Mouse (Mus musculus): ENCODE data around the gene Bnc2. TPM values are rescaled to one million over a fixed set of nuclear protein-coding genes. Genes with fewer than 3 reads are reported as not detected.

Bnc2 gene
- polyA plus RNA-seq, 1 experiment from 2014 or later: 0.10 TPM

DNA sequence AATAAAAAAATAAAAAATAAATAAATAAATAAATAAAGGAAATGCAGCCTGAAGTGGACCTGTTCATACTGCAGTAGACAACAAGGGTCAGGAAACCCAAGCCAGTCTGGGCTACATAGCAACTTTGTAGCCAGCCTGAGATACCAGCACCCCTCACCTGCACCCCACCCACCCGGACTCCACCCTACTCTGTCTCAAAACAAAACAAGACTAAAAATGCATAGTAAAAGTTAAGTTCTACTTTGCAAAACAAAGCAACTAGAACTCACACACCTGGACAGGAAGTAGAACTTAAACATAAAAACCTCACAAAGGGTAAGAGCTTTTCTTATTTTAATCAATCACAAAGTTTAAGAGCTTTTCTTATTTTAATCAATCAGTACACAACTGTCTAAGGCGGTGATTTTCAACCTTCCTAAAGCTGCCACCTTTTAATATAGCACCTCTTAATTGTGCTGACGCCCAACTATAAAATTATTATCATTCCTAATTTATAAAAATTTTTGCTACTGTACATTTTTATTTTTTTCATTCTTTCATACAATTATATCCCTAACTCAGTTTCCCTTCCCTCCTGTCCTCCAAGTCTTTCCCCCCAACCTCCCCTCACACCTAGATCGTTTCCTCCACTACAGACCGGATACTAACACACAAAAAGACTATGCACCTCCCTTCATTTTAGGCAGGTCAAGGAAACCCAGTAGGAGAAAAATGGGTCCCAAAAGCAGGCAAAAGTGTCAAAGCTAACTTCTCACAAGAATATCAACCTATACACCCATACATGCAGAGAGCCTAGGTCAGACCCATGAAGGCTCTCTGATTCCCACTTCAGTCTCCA is 12.6 kb downstream of the Bnc2 start:
- H3K4me3 ChIP-seq (ENCODE audit: inconsistent target): no peak overlapping the region
- WGBS (ENCODE audit: missing documents): 93% methylated on average over 5 of the region's 5 CpGs
- H3K79me2 ChIP-seq (ENCODE audit: inconsistent target): no peaks in the 10 kb centered on the region
- no peaks in the 10 kb centered on the region for H3K36me3 ChIP-seq (ENCODE audit: inconsistent target)
- no peak overlapping the region for H3K27ac ChIP-seq

DNA sequence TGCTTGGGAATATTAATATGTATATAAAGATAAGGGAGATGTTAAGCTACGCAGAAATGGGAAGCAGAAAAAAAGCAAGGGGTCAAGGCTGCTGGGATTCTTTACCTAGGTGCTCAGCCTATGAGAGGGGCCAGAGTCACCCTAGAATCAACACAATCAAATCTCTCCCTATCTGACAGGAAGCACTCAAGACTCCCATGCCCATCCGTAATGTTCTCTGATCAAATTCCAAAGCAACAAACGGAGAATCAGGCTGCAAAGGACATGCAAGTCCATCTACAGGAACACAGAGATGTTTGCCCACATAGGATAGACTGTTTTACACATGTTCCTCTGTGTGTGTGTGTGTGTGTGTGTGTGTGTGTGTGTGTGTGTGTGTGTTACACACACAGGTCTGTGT is 13.7 kb downstream of the Bnc2 start:
- Histone ChIP-seq H3K36me3 (ENCODE audit: inconsistent target) (no peaks in the 10 kb centered on the region), H3K4me3 (ENCODE audit: inconsistent target) (no peak overlapping the region), H3K27ac (no peak overlapping the region), H3K79me2 (ENCODE audit: inconsistent target) (no peaks in the 10 kb centered on the region)
- 77% methylated on average over 3 of the region's 3 CpGs for WGBS (ENCODE audit: missing documents)

DNA sequence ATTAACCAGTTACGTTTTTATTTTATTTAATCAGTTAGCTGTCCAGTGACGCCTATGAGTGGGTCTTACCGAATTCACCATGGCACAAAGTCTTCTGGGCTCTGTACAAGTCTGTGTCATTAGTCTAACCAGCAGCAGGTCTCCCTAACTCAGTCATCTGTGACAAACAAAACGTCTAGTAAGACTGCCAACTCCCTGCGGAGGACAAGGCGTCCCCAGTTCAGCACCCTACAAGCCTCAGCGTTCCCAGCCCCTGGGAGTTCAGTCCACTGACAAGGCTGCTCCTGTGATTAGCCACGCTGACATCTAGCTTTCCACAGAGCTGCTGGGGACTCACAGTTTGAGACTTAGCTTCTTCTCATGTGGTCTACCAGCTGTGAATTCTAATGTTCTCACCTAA is 23.3 kb downstream of the Bnc2 start:
- H3K36me3 ChIP-seq (ENCODE audit: inconsistent target): no peaks in the 10 kb centered on the region
- no peak overlapping the region for H3K27ac ChIP-seq
- no peaks in the 10 kb centered on the region for H3K79me2 ChIP-seq (ENCODE audit: inconsistent target)
- 80% methylated on average over 8 of the region's 8 CpGs for WGBS (ENCODE audit: missing documents)
- no peak overlapping the region for H3K4me3 ChIP-seq (ENCODE audit: inconsistent target)

DNA sequence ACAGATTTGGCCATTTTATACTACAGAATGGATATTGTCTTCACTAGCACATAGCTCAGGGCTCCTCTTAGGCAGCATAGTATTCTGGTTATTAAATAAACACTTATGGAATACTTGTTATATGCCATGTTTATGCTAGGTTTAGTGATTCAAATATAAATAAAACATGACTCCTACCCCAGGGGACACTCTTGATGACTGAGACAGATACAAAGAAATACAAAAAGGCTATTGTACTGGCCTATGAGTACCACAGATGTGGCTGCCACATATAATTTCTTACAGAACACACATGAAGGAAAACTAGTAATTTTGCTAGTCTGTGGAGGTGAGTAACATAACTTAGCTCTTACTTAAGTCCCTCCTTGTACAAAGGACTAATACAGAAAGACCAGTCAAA is 28.5 kb downstream of the Bnc2 start:
- H3K27ac ChIP-seq: no peak overlapping the region
- H3K36me3 ChIP-seq (ENCODE audit: inconsistent target): no peaks in the 10 kb centered on the region
- H3K4me3 ChIP-seq (ENCODE audit: inconsistent target): no peak overlapping the region
- H3K79me2 ChIP-seq (ENCODE audit: inconsistent target): no peaks in the 10 kb centered on the region

DNA sequence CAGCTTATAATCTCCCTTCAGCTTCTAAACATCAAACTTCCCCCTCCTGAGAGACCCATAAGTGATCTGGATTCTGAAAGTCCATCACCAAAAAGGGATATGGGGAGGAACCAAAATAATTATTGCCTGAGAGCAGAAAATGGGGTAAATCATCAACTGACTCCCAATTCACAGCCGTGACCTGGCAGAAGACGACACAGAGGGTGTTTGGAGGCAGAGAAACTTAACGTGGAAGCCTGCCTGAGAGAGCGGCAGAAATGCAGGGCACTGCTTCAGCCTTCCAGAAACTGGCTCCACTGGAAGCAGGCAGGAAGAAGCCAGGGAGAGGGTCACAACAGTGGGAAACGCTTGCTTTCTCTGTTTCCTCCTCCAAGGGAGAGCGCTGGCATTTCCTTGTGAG is 35.9 kb downstream of the Bnc2 start:
- 90% methylated on average over 6 of the region's 6 CpGs for WGBS (ENCODE audit: missing documents)
- Histone ChIP-seq H3K79me2 (ENCODE audit: inconsistent target) (no peaks in the 10 kb centered on the region), H3K36me3 (ENCODE audit: inconsistent target) (no peaks in the 10 kb centered on the region), H3K27ac (no peak overlapping the region), H3K4me3 (ENCODE audit: inconsistent target) (no peak overlapping the region)

DNA sequence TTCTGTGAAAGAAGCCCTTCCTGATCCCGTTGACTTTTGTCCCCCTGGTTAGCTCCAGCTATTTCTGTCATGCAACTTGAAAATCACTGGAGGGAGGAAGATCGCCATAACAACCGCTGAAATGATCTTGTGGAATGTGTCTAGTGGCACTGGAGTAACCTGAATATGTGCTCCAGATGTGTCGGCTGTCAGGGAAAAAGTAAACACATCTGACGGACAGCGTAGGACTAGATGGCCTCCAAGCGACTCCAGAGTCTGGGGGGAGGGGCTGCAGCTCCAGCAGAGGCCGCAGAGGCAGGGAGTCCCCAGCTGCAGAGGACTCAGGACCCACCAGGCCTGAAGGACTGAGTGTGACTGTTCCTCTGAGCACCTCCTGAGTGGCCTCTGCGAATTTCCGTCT is 37.4 kb downstream of the Bnc2 start:
- WGBS (ENCODE audit: missing documents): 50% methylated on average over 10 of the region's 10 CpGs

DNA sequence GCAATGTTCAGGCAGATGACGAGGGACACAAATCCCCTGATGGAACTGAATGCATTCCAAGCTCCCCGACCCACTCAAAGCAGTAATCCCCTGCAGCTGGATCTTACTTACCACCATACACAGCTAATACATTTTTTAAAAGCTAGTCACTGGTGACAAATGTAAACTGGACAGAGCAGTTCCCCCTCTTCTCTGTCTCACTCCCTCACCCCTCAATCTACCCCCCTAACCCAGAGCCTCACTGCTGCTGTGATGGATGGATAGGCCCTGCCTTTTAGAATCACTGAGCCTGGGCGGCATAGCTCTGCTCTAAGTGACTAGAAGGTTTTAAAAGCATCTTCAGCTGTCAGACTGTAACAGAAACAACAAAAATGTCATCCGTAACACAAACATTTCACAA is 40.3 kb downstream of the Bnc2 start:
- Histone ChIP-seq H3K79me2 (ENCODE audit: inconsistent target) (no peaks in the 10 kb centered on the region), H3K27ac (no peak overlapping the region), H3K36me3 (ENCODE audit: inconsistent target) (no peaks in the 10 kb centered on the region), H3K4me3 (ENCODE audit: inconsistent target) (no peak overlapping the region)
- 87% methylated on average over 4 of the region's 4 CpGs for WGBS (ENCODE audit: missing documents)

More for the DNA sequence above, 37.4 kb downstream of the Bnc2 start:
- Histone ChIP-seq H3K79me2 (ENCODE audit: inconsistent target) (no peaks in the 10 kb centered on the region), H3K27ac (no peak overlapping the region), H3K36me3 (ENCODE audit: inconsistent target) (no peaks in the 10 kb centered on the region), H3K4me3 (ENCODE audit: inconsistent target) (no peak overlapping the region)

DNA sequence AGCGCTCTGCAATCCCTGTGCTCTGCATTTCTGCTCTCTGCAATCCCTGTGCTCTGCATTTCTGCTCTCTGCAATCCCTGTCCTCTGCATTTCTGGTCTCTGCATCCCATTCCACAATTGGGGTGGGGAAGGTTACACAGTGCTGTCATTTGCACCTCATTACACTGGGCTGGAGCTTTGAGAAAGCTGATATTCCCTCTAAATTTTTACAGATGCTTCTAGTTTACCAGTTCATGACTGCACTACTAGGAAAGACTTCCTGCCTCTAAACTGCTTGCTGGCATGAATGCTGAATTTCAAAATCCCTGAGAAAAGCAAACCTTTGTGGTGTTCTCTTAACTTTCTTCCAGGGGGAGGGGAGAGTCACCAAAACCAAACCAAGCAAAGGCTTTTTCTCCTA is 41.1 kb downstream of the Bnc2 start:
- 83% methylated on average over 1 of the region's 1 CpGs for whole genome bisulfite sequencing (ENCODE audit: missing documents)
- H3K36me3 ChIP-seq (ENCODE audit: inconsistent target): no peaks in the 10 kb centered on the region

DNA sequence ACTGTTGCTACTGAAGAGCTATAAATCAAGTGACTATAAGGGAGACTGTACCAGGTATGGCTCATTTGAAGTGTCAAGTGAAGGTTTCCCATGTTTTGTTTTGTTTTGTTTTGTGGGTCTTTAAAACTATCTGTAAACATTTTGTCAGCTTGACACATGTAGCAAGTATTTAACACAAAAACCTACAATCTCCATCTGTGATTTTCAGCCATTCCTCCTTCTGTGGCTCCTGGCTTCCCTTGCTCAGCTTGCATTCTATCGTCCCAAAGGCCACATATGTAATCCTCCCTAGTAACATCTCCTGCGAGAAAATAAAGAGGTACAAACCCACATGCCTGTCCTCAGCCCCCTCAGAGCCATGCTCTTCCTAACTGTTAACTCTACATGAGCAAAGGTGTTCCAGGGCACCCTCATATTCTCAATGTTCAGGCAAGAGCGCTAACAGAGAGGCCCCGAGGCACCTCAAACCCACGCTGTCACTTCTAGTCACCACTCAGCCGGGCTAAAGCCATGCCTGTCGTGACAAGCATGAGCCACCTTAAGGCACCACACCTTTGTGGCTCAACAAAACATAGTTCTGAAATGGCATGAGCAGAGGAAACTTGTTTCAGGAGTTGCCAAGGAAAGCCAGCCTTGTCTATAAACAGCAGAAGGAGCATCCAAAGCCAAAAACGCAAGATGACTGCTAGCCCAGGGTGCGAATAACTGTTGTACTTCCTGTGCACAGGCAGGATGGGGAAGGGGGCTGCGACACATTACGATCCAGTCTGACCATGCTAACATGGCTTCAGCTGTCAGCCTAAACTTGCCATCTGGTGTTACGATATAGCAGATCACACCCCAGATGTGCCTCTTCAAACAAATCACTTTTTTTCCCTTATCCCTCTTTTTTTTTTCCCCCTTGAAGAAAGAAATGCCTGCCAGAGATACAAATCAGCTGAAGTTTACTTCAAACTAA is 42.0 kb downstream of the Bnc2 start:
- no peaks in the 10 kb centered on the region for H3K79me2 ChIP-seq (ENCODE audit: inconsistent target)
- no peak overlapping the region for H3K27ac ChIP-seq
- 89% methylated on average over 12 of the region's 12 CpGs for WGBS (ENCODE audit: missing documents)
- H3K4me3 ChIP-seq (ENCODE audit: inconsistent target): no peak overlapping the region
- H3K36me3 ChIP-seq (ENCODE audit: inconsistent target): no peaks in the 10 kb centered on the region

More for the DNA sequence above, 41.1 kb downstream of the Bnc2 start:
- Histone ChIP-seq H3K27ac (no peak overlapping the region), H3K79me2 (ENCODE audit: inconsistent target) (no peaks in the 10 kb centered on the region), H3K4me3 (ENCODE audit: inconsistent target) (no peak overlapping the region)

DNA sequence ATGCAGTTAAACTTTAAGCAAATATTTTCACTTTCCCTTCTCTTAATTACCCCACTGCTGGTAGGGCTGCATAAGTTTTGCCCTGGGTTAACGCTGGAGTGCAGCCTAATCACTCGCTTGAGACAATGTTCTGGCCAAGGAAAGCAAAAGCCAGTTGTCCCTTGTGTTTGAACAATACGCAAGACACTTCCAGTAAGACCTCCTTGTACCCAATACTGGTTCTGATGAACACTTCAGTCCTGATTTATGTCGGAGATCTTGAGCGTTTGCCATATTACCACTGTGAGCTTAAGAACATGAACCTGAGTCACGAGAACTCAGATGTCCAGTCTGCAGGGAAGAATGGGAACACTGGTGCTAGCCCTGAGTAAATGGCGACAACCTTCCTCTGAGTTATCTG is 47.5 kb downstream of the Bnc2 start:
- Histone ChIP-seq H3K79me2 (ENCODE audit: inconsistent target) (no peaks in the 10 kb centered on the region), H3K36me3 (ENCODE audit: inconsistent target) (no peaks in the 10 kb centered on the region), H3K27ac (no peak overlapping the region), H3K4me3 (ENCODE audit: inconsistent target) (no peak overlapping the region)
- WGBS (ENCODE audit: missing documents): 90% methylated on average over 7 of the region's 7 CpGs

DNA sequence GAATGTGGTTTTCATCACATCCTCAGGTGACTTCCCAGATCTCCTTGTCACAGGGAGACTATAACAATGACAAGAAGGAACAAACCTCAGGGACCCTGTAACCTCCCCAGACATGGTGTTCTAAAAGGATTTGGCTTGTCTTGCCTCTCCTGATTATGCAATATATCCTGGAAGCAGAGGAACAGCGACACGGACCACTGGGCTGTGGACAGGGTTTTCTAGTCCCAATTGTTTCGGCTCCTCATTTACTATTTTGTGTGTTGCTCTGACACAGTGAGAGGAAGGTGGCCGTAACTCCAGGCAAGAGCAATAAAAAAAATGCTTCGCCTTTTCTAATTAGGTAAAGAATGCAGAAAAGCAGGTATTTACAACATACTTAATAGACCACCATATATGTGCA is 51.8 kb downstream of the Bnc2 start:
- Histone ChIP-seq H3K36me3 (ENCODE audit: inconsistent target) (no peaks in the 10 kb centered on the region), H3K4me3 (ENCODE audit: inconsistent target) (no peak overlapping the region), H3K27ac (no peak overlapping the region), H3K79me2 (ENCODE audit: inconsistent target) (no peaks in the 10 kb centered on the region)
- 94% methylated on average over 5 of the region's 5 CpGs for WGBS (ENCODE audit: missing documents)

DNA sequence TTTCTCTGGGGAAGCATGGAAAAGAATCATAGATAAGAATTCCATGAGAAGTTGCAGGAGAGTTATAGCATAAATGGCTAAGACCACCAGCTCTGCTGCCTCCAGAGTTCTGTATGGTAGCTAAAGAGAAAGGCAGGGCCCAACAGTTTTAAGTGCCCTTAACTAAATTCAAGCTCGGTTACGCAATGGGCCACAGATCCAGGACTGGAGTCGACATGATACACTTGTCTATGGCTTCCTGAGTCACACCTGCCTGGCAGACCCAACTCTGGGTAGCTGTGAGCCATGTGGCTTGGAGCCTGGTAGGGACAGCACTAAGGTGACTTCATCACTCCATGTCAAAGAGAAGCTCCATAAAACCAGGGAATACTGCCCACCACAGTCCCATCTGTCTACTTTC is 53.3 kb downstream of the Bnc2 start:
- Histone ChIP-seq H3K79me2 (ENCODE audit: inconsistent target) (no peaks in the 10 kb centered on the region), H3K36me3 (ENCODE audit: inconsistent target) (no peaks in the 10 kb centered on the region), H3K27ac (no peak overlapping the region), H3K4me3 (ENCODE audit: inconsistent target) (no peak overlapping the region)
- WGBS (ENCODE audit: missing documents): 77% methylated on average over 3 of the region's 3 CpGs

DNA sequence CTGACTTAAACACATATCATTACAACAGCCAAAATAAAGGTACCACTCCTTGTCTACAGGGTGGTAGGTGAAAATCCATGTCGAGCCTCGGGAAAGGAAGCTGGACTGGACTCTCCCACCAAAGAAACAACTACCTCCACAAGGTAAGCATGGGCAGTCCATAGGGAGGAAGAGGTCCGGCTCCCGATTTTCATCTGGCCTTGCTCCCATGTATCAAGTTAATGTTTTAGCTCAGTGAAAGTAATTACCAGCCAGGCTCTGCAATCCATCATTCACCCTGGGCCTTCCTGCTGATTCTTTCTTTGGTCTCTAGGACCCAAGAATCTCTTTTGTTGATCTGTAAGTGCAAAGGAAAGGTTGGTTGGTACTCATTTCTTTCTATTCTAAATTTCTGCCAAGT is 65.2 kb downstream of the Bnc2 start:
- H3K4me3 ChIP-seq (ENCODE audit: inconsistent target): no peak overlapping the region
- H3K27ac ChIP-seq: no peak overlapping the region
- H3K79me2 ChIP-seq (ENCODE audit: inconsistent target): no peaks in the 10 kb centered on the region
- no peaks in the 10 kb centered on the region for H3K36me3 ChIP-seq (ENCODE audit: inconsistent target)
- 89% methylated on average over 4 of the region's 4 CpGs for WGBS (ENCODE audit: missing documents)

DNA sequence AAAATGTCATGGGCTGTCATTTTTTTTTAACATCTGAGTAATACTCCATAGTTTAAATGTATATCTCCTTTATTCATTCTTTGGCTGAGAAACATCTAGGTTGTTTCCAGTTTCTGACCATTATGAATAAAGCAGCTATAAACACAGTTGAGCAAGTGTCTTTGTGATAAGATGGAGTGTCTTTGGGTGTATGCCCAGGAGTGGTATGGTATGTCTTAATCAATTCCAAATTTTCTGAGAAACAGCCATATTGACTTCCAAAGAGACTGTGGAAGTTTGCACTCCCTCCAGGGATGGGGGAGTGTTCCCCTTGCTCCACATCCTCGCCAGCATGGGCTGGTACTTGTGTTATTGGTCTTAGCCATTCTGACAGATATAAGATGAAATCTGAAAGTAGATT is 70.6 kb downstream of the Bnc2 start:
- no peak overlapping the region for H3K27ac ChIP-seq
- 79% methylated on average over 1 of the region's 1 CpGs for WGBS (ENCODE audit: missing documents)
- H3K4me3 ChIP-seq (ENCODE audit: inconsistent target): no peak overlapping the region
- H3K36me3 ChIP-seq (ENCODE audit: inconsistent target): no peaks in the 10 kb centered on the region
- no peaks in the 10 kb centered on the region for H3K79me2 ChIP-seq (ENCODE audit: inconsistent target)

DNA sequence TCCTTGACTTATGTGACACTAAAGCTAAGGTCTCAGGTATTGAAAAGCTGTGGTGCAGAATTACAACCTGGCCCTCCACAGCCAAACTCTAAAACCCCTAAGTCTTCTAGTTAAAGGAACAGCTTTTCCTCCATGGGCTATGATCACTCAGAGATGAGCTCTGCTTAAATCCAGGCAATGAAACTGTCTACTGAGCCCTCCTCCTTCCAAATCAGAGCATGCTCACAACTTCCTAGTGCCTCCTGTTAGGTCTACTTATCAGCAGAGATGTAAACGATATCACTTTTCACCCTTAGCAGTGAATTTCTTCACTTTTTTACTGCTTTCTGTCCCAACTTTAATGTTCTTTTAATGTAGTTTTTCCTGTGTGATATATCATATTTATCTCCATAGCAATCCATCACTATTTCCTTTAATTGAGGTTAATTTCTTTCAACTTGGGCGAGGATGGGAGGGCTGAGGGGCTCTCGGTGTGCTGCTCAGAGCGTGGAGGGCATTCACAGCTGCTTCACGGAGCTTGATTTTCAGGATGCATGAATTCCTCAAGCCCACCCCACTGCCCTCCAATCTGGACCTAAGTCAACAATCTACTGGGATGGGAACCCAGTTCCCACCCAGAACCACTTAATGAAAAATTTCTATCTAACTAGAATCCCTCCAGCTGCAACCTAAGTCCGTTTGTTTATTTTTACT is 94.7 kb downstream of the Bnc2 start:
- no peaks in the 10 kb centered on the region for H3K79me2 ChIP-seq (ENCODE audit: inconsistent target)
- H3K27ac ChIP-seq: no peak overlapping the region
- 87% methylated on average over 6 of the region's 6 CpGs for WGBS (ENCODE audit: missing documents)
- no peaks in the 10 kb centered on the region for H3K36me3 ChIP-seq (ENCODE audit: inconsistent target)
- H3K4me3 ChIP-seq (ENCODE audit: inconsistent target): no peak overlapping the region

Measured in macrophage (primary cell).